Mouse (Mus musculus) olfactory bulb, adult 2 months (tissue): ENCODE data around the gene Ldb2.

ENCODE experiments used
- CTCF ChIP-seq: fragments of 200-500 bp; IDR thresholded peaks from 2 replicates; pipeline ENCODE4 v1.5.1; 2012; ENCODE audit warnings: low read depth, mild to moderate bottlenecking, low read length, moderate library complexity; ENCODE audit not compliant: insufficient read depth
- POLR2A ChIP-seq: fragments of 200-500 bp; IDR thresholded peaks from 2 replicates; pipeline ENCODE4 v1.6.1; 2012; ENCODE audit warnings: mild to moderate bottlenecking, low read depth, low read length, moderate library complexity; ENCODE audit not compliant: insufficient read depth

DNA sequence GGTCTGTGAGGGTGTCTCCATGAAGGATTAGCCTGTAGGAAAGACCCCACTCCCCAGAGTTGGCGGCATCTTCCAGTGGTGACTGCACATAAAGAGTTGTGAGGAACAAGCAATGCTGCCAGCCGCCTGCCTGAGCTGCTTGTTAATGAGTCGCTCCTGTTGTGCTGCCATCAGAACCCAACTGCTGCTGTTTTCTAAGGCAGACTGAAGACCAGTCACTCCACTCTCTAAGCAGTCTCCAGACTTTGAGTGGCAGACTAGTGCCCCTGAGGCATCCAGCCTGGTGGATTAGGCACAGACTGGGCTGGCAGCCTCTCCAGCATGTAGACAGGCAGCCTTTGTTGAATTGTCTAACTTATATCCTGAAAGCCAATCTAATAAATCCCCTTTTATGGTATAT, 101.5 kb downstream of the Ldb2 start:
- TF ChIP-seq CTCF (no peak), POLR2A (no peak)
